Mouse (Mus musculus) urinary bladder, adult 18-20 months (tissue): ENCODE measurements around the gene Ccsap.

Experiments used
- DNase-seq, 2 experiments: peaks; one replicate each; pipeline ENCODE4 v3.0.0; 2022; ENCODE audit warnings: low spot score in 2 of 2, mixed read lengths in 2 of 2

Gene Ccsap

GRCm38 (mm10) chr8:123805718-123806373 is 54.2 kb downstream of the Ccsap start, which contains the start of gene Rab4a:
Rab4a (plus strand) TSS chr8:123805985.
- peak; percentile 69 to 70 for DNase-seq

DNA sequence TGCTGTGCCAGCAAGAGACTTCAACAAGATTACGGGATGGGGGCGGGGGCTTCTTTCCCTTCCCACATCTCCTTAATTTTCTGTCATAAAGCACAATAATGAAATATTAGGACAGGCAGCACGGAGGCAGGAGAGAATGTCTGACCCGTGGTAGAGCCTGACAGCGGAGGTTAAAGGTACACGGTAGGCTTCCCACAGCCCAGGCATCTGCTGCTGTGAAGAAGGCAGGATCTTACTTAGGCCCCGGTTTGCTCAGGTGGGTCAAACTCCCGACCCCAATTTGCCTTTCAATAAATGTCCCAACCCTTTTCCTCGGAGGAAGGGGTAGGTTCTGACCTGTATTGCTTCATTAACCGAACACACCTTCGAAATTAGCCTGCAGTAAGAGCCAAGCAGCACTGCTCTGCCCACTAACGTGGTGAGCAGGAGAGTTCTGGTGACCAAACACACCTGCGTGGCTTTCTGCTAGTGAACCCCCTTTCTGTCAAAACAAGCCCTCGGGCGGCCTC is 54.7 kb downstream of the Ccsap start:
- no peak for DNase-seq

DNA sequence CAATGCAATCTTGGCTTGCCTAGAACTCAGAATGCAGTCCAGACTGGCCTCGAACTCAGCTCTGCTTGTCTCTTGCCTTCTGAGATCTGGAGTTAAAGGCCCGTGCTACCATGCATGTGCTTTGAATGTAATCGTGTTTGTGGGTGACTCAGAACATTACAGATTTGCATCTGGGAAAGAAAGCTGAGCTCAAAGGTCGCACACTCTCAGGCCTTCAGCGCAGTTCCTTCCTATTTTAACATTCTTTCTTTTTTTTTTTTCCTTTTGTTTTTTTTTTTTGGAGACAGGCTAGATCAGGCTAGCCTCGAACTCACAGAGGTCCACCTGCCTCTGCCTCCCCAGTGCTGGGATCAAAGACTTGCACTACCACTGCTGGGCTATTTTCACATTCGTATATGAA is 55.4 kb downstream of the Ccsap start:
- DNase-seq: no peak

DNA sequence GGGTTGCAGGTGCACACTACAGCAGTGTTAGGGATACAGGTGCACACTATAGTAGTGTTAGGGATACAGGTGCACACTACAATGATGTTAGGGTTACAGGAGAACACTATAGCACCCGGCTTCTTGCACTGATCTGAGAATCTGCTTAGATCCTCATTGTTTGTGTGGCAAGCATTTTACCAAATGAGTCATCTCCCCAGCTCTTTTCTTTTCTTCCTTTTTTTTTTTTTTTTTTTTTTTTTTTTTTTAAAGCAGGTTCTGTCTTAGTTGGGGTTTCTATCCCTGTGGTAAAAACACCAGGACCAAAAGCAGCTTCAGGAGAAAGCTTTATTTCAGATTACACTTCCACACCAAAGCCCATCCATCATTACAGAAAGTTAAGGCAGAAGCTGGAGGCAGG is 56.4 kb downstream of the Ccsap start:
- no peak for DNase-seq

DNA sequence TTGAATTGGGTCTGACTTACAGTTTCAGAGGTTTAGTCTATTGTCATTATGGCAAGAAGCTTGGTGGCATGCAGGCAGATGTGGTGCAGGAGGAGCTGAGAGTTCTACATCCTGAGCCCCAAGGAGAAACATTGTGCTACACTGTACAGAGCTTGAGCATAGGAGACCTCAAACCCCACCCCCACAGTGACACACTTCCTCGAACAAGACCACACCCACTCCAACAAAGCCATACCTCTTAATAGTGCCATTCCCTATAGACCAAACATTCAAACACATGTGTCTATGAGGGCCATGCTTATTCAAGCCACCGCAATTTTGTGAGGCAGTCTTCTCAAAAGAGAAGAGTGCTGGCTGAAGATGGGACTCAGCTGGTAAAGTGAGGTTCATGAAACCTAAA is 58.5 kb downstream of the Ccsap start:
- DNase-seq: no peak

GRCm38 (mm10) chr8:123800867-123801266 is 59.1 kb downstream of the Ccsap start:
- no peak for DNase-seq

DNA sequence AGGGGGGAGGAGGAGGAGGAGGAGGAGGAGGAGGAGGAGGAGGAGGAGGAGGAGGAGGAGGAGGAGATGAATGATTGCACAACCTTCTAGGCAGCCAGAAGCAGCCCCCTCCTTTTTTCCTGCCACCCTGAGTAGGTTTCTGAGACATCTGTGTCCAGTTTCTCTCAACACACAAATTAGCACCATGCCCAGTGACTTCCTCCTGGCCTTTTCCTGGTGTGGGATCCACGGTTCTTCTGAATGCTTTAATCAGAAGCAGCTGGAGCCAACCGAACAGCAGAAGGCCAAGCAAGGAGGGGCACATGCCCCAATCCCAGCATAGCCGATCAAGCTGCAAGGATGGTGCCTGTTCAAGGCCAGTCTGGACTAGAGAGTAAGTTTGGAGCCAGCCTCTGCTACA is 60.1 kb downstream of the Ccsap start:
- no peak for DNase-seq

- DNase-seq: no peak
These were observed 60.6 kb downstream of the Ccsap start for GRCm38 (mm10) chr8:123799434-123799833.

DNA sequence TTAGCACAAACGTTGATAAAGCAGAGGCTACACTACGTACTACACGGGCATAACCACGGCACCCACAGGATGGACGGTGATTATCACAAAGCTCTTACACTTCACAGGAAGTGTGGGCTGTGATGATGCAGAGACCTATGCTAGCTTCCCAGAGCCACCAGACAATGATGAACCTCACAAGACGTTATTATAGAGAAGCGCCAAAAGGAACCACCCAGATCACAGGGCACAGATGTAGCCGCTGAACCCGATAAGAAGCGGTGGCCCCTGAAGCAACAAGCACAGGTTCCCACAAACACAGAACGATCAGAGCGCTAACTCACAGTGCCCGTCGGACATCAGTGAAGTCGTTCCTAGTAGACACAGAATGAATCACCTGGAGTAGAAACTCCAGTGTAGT is 62.1 kb downstream of the Ccsap start:
- DNase-seq: no peak

DNA sequence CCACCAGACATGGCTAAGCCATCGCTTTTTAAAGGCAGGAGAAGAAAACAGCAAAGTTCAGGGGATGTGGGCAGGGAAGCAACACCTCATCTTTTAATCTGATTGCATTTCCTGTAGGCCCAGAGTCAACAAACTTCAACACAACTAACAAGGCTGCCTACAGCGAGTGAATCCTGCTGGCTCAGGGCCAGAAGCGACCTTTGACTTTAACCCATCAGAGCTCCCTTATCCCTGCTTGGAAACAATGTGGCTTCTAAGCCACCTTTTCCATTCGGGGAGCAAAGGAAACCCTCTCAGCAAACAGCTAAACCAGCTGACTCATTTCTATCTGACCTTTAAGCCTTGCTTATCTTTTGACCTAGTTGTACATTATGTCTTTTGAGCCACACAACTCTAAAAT is 63.3 kb downstream of the Ccsap start:
- DNase-seq: no peak

- DNase-seq: no peak
These were observed 65.2 kb downstream of the Ccsap start for GRCm38 (mm10) chr8:123794766-123795165.

- no peak for DNase-seq
These were observed 66.1 kb downstream of the Ccsap start for GRCm38 (mm10) chr8:123793900-123794299.

DNA sequence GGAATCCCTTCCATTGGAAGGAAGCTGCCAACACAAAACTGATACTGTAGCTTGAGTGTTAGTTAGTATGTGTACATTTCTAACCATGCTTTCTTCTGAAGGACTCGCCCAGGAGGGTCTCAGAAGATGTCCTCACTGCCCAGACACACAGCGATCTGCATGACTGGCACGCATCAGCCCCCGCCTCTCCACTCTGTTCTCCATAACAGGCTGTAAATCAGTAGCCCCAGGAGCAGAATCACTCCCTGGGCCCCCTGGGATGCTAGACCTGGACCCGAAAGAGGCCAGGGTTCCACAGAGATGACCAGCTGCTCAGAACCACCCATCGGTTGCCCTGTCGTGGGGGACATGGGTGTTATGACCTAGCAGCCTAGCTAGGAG is 68.2 kb downstream of the Ccsap start:
- DNase-seq: no peak

DNA sequence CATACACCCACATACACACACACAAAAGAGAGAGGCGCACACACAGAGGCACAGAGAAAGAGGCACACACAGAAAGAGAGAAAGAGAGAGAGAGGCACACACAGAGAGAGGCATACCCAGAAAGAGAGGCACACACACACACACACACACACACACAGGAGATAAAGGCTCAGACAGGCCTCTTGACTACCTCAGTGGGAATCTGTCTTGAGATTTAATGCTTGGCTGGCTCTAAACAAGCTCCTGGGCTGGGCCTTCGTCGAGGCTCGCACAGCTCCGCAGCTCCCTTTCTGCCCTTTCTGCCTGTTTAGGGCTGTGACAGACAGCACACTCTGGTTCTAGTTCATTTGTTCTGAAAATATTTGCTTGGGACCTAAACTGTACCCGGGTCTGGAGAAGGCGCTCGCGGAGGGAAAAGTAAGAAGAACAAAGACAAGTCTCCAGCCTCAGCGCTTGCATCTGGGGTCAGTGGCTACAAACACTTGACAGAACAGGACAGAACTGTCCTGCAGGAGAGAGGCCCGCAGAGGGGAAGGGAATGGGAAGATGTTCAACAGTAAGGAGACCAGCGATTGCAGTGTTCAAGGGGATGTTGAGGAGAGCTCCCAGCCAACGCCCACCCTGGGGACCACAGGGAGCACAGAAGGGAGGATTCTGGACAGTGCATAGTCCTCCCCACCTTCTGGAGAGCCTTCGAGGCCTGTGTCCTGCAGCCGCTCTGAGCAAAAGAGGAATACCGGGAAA is 68.7 kb downstream of the Ccsap start:
- no peak for DNase-seq
